Mouse (Mus musculus) embryonic facial prominence, embryonic 15.5 days (tissue): ENCODE measurements around the gene Hs6st1. TPM values are rescaled to one million over a fixed set of nuclear protein-coding genes. Genes with fewer than 3 reads are reported as not detected.
"Not testable (repeated sequence)": the region's sequence is repeated elsewhere in the genome, so short reads cannot be mapped to it uniquely, and the experiment has no call there.

Experiments
- ATAC-seq: fragments of 200-750 bp; cut with Nextera tagmentation; 2 replicates; pipeline ENCODE4 v1.8.0; 2017; ENCODE audit warnings: low read depth, moderate TSS enrichment; ENCODE audit not compliant: insufficient number of reproducible peaks, low FRiP score, low TSS enrichment
- H3K27ac ChIP-seq: fragments of 300-500 bp; sonication (generic); replicated peaks from 2 replicates; pipeline ENCODE4 v1.5.1; 2015; ENCODE audit warnings: mild to moderate bottlenecking, inconsistent platforms
- H3K27me3 ChIP-seq: fragments of 300-500 bp; sonication (generic); 2 replicates; pipeline ENCODE4 v1.6.1; 2015; ENCODE audit warnings: inconsistent platforms
- H3K36me3 ChIP-seq: fragments of 300-500 bp; sonication (generic); 2 replicates; pipeline ENCODE4 v1.6.1; 2015; ENCODE audit warnings: mild to moderate bottlenecking, inconsistent platforms
- H3K4me1 ChIP-seq: fragments of 300-500 bp; sonication (generic); 2 replicates; pipeline ENCODE4 v1.6.1; 2015; ENCODE audit warnings: inconsistent platforms
- H3K4me2 ChIP-seq: fragments of 300-500 bp; sonication (generic); replicated peaks from 2 replicates; pipeline ENCODE4 v1.6.1; 2015; ENCODE audit warnings: mild to moderate bottlenecking, inconsistent platforms
- H3K4me3 ChIP-seq: fragments of 300-500 bp; sonication (generic); replicated peaks from 2 replicates; pipeline ENCODE4 v1.5.1; 2015; ENCODE audit warnings: mild to moderate bottlenecking, inconsistent platforms
- H3K9ac ChIP-seq: fragments of 300-500 bp; sonication (generic); 2 replicates; pipeline ENCODE4 v1.6.1; 2015; ENCODE audit warnings: inconsistent platforms
- H3K9me3 ChIP-seq: fragments of 300-500 bp; sonication (generic); replicated peaks from 2 replicates; pipeline ENCODE4 v1.6.1; 2016; ENCODE audit warnings: inconsistent platforms
- WGBS: fragments of 180-500 bp; shearing (Covaris S2); methylation state at CpG from one replicate; pipeline ENCODE4 v1.1.7; 2015; 5-methylcytosine and 5-hydroxymethylcytosine counted together
- polyA plus RNA-seq: library from polyadenylated mRNA; unstranded; fragments of >200 nt; fragmentation: Nextera tagmentation; extraction: Ambion mirVana; gene quantifications from 2 replicates; pipeline ENCODE4 v1.2.1, GENCODE M21; 2015

Hs6st1 gene
- 8.3 and 11.2 TPM in 2 replicates for polyA plus RNA-seq

DNA sequence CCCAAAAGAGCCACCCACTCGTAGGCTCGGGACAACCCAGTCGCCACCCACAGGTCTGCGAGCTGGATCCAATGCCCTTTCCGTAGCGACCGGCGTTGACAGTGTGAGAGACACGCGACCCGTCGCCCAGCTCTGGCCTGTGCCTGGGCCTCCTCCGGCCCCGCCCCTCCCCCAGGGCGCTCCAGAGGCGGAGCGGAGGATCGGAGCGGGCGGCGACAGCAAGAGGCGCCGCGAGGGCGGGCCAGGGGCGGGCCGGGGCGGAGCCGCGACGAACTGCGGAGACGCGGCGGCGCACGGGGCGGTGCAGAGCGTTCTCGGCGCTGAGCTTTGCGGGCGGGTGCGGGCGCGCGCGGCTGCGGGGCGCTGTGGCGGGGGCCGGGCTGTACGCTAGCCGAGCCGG lies at the start of gene Hs6st1:
Gene Hs6st1, plus strand, starts transcription at position 325 of the 400 bp plus-strand sequence.
- peak within 1 kb of the TSS; percentile 93 for H3K4me2 ChIP-seq
- H3K9me3 ChIP-seq: no peaks in the 10 kb centered on the region
- peak; percentile 90 for ATAC-seq
- peak within 1 kb of the TSS; percentile 81 for H3K4me3 ChIP-seq
- WGBS: 0% methylated on average over 34 of the region's 55 CpGs
- peak within 1 kb of the TSS; percentile 68 for H3K27ac ChIP-seq
- peaks cover 64% of the 10 kb centered on the region for H3K4me1 ChIP-seq
- no peaks in the 10 kb centered on the region for H3K36me3 ChIP-seq
- no peaks in the 10 kb centered on the region for H3K27me3 ChIP-seq
- H3K9ac ChIP-seq: peak within 1 kb of the TSS; percentile 64

DNA sequence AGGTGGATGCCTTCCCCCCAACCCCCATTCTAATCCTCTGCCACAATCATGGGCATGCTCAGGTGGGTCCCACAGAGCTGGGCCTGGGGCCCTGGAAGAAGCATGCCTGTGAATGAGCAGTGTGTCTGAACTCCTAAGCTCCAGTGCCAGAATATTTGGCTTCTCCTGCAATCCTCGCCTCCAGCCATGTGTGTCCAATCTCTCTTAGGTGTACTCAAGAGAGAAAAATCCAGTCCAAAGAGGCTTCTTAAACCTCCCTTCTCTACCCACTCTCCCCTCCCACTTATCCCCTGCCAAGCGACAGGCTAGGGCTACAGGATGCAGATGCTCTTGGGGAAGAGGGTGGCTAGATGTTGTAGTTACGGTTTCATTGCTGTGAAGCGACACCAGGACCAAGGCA lies 49.6 kb upstream of the Hs6st1 start:
- H3K27ac ChIP-seq: no peak overlapping the region
- peaks cover 20% of the 10 kb centered on the region for H3K4me1 ChIP-seq
- no peaks in the 10 kb centered on the region for H3K27me3 ChIP-seq
- no peak overlapping the region for H3K4me3 ChIP-seq
- no peak overlapping the region for H3K9ac ChIP-seq
- no peak overlapping the region for H3K4me2 ChIP-seq
- H3K36me3 ChIP-seq: no peaks in the 10 kb centered on the region
- H3K9me3 ChIP-seq: no peaks in the 10 kb centered on the region
- 55% methylated on average over 4 of the region's 4 CpGs for WGBS
- ATAC-seq: no peak

DNA sequence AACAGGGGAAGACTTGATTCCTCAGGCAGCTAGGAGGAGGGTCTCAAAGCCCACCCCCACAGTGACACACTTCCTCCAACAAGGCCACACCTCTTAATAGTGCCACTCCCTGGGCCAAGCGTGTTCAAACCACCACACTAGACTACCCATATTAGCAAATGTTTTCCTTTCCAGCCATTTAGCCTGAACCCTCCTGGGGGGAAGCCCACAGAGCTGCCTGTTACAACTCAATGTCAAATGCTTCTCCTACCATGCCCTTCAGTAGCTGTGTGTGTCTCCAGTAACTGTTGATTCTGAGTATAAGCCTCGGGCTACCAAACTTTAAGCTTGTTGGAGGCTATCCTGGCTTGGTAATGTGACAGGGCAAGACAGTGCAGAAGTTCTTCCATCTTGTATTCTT lies 49.0 kb upstream of the Hs6st1 start:
- WGBS: 89% methylated on average over 2 of the region's 2 CpGs
- H3K4me2 ChIP-seq: no peak overlapping the region
- no peak overlapping the region for H3K9ac ChIP-seq
- H3K9me3 ChIP-seq: no peaks in the 10 kb centered on the region
- H3K4me3 ChIP-seq: no peak overlapping the region
- no peaks in the 10 kb centered on the region for H3K36me3 ChIP-seq
- no peak for ATAC-seq
- H3K27ac ChIP-seq: no peak overlapping the region
- H3K27me3 ChIP-seq: no peaks in the 10 kb centered on the region
- H3K4me1 ChIP-seq: peaks cover 20% of the 10 kb centered on the region

DNA sequence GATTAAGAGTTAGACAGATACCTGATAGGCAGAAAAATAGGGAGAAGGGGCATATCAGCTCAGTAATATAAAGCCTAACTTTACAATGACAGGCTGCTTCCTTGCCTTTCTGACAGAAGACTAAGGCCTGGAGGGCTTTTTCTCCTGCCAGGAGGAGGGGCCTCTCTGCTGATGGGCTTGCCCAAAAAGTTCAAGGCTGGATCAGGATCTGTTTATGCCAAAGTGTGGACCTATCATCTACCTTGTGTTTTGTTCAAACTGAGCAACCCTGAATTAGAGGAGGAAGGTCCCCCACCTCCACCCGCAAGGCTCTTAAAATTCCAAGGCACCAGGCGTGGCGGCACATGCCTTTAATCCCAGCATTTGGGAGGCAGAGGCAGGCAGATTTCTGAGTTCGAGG lies 47.9 kb upstream of the Hs6st1 start:
- Histone ChIP-seq H3K4me3 (no peak overlapping the region), H3K27me3 (no peaks in the 10 kb centered on the region), H3K27ac (no peak overlapping the region), H3K4me2 (no peak overlapping the region), H3K36me3 (no peaks in the 10 kb centered on the region), H3K9ac (no peak overlapping the region), H3K4me1 (peaks cover 20% of the 10 kb centered on the region), H3K9me3 (no peaks in the 10 kb centered on the region)
- no peak for ATAC-seq
- 95% methylated on average over 4 of the region's 4 CpGs for WGBS

DNA sequence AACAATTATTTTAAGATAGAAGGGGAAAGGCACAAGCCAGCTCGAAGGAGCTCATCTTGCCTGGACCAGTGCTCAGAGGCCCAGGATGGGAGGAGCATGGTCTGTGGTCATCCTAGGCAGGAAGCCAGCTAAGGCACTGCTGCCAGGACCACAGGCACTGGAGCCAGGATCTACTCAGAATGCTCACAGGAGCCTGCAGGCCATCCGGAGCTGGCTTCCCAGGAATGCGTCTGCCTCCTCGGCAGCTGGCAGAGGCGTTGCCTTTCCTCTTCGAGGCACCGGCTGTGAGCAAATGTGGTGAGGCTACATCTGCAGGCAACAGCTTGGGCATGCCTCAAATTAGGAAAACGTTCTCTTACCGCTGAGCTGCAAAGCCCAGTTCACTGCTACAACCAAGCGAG lies 37.8 kb upstream of the Hs6st1 start:
- Histone ChIP-seq H3K4me1 (peaks cover 16% of the 10 kb centered on the region), H3K4me2 (peak overlapping the region; percentile 36), H3K36me3 (no peaks in the 10 kb centered on the region), H3K9me3 (no peaks in the 10 kb centered on the region), H3K27me3 (no peaks in the 10 kb centered on the region), H3K9ac (no peak overlapping the region), H3K4me3 (no peak overlapping the region), H3K27ac (peak overlapping the region; percentile 85)
- ATAC-seq: peak; percentile 98
- 14% methylated on average over 10 of the region's 10 CpGs for WGBS

DNA sequence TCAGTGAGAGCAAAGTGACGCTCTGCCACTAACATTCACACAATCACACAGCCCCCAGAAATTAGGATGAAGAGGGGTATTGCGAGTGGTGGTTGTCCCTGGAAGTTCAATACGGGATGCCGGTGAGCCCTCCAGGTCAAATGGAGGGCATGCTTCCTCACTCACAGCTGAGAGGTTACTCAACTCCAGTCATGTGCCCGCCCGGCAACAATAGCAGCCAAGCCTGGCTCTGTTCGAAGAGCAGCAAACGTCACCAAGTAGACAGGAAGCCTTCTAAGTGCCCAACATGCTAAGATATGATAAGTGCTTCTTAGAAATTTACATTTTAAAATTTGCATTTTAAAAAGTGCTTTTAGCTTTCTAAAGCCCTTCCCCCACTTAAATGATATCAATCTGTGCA lies 29.4 kb upstream of the Hs6st1 start:
- Histone ChIP-seq H3K4me3 (no peak overlapping the region), H3K27ac (no peak overlapping the region), H3K36me3 (no peaks in the 10 kb centered on the region), H3K27me3 (no peaks in the 10 kb centered on the region), H3K9me3 (0 out of 2 replicates have a peak, but pooled peaks cover 6% of the 10 kb centered on the region), H3K4me2 (no peak overlapping the region), H3K4me1 (no peaks in the 10 kb centered on the region), H3K9ac (no peak overlapping the region)
- no peak for ATAC-seq
- WGBS: 91% methylated on average over 8 of the region's 8 CpGs

DNA sequence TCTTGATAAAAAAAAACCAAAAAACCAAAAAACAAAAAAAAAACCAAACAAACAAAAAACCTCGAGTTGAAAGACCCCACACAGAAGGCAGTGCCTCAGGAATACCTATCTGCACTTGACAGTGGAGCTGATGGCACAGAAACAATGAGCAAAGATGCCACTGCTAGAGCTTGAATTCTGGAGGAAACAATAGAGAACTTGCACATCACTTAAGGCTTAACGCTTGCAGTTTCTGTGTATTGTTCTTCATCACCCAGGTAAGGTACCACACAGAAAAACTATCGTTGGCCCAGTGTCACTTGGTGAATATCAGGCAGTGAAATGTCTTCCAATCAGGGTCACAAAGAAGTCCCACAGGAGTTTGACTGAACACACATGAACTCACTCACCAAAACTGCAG lies 26.1 kb upstream of the Hs6st1 start:
- no peaks in the 10 kb centered on the region for H3K4me1 ChIP-seq
- H3K4me2 ChIP-seq: no peak overlapping the region
- H3K9ac ChIP-seq: no peak overlapping the region
- no peaks in the 10 kb centered on the region for H3K36me3 ChIP-seq
- H3K4me3 ChIP-seq: no peak overlapping the region
- H3K27ac ChIP-seq: no peak overlapping the region
- ATAC-seq: no peak
- H3K9me3 ChIP-seq: 0 out of 2 replicates have a peak, but pooled peaks cover 6% of the 10 kb centered on the region
- WGBS: 77% methylated on average over 3 of the region's 3 CpGs
- H3K27me3 ChIP-seq: no peaks in the 10 kb centered on the region

DNA sequence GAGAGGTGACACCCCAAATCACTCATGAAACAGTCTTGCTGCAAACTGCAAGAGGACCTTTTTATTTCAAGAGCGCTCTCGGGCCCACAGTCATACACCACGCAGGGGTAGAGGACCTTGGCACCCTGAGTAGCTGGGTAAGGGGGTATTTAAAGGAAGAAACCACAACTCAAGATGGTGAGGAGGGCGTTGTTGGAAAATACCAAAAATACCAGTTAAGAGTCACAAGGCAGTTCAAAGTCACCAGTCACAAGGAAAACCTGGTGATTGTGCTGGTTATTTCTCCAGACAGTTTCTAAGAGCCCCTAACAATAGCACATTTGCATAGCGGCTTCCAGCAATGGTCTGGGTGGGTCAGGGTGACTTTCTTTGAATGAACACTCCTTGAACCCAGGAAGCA lies 24.4 kb upstream of the Hs6st1 start:
- not testable (repeated sequence) for H3K36me3 ChIP-seq, H3K9me3 ChIP-seq, H3K4me2 ChIP-seq, H3K27ac ChIP-seq, H3K4me3 ChIP-seq, ATAC-seq, H3K9ac ChIP-seq, H3K4me1 ChIP-seq, H3K27me3 ChIP-seq
- 97% methylated on average over 5 of the region's 5 CpGs for WGBS

DNA sequence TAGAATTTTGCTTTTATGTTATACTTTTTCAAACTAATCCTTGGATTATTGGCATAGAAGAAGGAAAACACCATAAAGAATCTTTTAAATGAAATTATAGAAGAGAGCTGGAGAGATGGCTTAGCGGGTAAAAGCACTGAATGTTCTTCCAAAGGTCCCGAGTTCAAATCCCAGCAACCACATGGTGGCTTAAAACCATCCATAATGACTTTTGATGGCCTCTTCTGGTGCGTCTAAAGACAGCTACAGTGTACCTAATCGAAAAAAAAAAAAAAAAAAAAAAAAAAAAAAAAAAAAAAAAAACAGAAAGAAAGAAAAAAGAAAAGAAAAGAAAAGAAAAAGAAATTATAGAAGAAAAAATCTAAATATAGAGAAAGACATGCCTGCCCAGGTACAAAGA lies 23.9 kb upstream of the Hs6st1 start:
- Histone ChIP-seq H3K9me3 (0 out of 2 replicates have a peak, but pooled peaks cover 6% of the 10 kb centered on the region), H3K27me3 (no peaks in the 10 kb centered on the region), H3K4me3 (no peak overlapping the region), H3K4me2 (no peak overlapping the region), H3K9ac (no peak overlapping the region), H3K27ac (no peak overlapping the region), H3K36me3 (no peaks in the 10 kb centered on the region), H3K4me1 (no peaks in the 10 kb centered on the region)
- ATAC-seq: no peak
- 86% methylated on average over 4 of the region's 4 CpGs for WGBS

DNA sequence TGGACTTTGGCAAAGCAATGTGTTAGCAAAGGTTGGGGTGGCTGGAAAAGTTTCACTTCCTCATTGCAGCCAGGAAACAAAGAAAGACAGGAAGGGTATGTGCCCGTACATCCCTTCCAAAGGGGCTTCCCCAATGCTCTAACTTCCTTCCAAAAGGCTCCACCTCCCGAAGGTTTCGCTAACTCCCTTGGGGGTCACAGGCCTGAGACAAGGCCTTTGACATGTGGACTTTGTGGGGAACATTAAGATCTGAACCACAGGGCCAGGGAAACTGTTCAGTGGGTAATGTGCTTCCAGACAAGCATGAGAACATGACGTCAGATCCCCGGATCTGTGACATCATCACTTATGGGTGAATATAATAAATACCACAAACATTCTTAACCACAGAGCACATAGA lies 15.5 kb upstream of the Hs6st1 start:
- H3K4me3 ChIP-seq: no peak overlapping the region
- no peaks in the 10 kb centered on the region for H3K27me3 ChIP-seq
- no peak overlapping the region for H3K27ac ChIP-seq
- no peaks in the 10 kb centered on the region for H3K36me3 ChIP-seq
- whole genome bisulfite sequencing: 89% methylated on average over 5 of the region's 5 CpGs
- H3K9ac ChIP-seq: no peak overlapping the region
- no peaks in the 10 kb centered on the region for H3K9me3 ChIP-seq
- ATAC-seq: no peak
- H3K4me2 ChIP-seq: no peak overlapping the region
- H3K4me1 ChIP-seq: no peaks in the 10 kb centered on the region

DNA sequence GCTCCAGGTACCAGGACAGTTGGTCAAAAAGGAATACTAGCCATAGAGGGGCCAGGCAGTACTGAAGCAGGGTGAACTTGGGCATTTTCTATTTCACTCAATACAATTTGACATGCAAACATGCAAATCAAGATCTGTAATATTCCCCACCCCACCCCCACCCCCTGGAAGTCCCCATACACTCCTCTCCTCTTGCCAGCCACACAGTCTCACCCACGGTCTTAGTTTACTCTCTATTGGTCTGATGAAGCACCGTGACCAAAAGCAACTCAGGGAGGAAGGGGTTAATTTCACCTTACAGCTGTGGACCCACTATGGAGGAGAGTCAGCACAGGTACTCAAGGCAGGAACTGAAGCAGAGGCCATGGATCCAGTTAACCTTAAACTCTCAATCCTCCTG lies 14.6 kb upstream of the Hs6st1 start:
- no peaks in the 10 kb centered on the region for H3K9me3 ChIP-seq
- H3K9ac ChIP-seq: no peak overlapping the region
- no peaks in the 10 kb centered on the region for H3K4me1 ChIP-seq
- H3K36me3 ChIP-seq: no peaks in the 10 kb centered on the region
- H3K27ac ChIP-seq: no peak overlapping the region
- H3K4me2 ChIP-seq: no peak overlapping the region
- ATAC-seq: no peak
- no peak overlapping the region for H3K4me3 ChIP-seq
- WGBS: 88% methylated on average over 2 of the region's 2 CpGs
- no peaks in the 10 kb centered on the region for H3K27me3 ChIP-seq

DNA sequence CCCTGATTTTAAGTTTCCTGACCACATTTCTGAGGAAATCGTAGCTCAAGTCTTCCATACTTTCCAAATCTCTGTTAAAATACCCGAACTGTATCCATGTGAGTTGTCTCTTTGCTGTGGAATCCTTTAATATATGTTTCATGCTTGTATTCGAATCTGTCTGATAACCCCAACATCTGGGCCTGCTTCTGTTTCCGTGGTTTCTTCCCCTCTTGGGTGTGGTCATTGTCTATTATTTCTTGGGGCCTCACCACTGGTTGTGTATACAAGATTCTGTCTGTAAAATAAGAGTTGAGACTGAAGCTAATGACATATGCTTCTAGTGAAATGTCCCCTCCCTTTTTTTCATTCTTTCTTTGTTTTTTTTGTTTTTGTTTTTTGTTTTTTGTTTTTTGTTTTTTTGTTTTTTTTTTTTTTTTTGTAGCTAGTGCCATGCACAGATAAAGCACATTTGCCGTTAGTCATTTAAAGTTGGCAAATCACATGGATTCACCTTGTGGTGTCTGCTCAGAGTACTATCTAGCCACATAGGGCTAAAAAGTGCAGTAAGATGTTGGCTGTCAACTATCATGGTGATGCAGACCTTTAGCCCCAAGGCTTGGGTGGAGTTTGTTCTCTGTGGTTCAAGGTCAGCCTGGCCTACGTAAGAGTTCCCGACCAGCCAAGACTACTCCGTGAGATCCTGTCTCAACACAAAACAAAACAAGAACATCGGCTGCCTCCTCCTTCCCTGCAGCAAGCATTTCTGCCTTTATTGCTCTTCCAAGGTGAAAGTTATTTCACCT lies 13.8 kb upstream of the Hs6st1 start:
- H3K36me3 ChIP-seq: no peaks in the 10 kb centered on the region
- ATAC-seq: no peak
- H3K4me1 ChIP-seq: 0 out of 2 replicates have a peak, but pooled peaks cover 2% of the 10 kb centered on the region
- no peak overlapping the region for H3K4me3 ChIP-seq
- no peak overlapping the region for H3K4me2 ChIP-seq
- H3K27ac ChIP-seq: no peak overlapping the region
- H3K9me3 ChIP-seq: no peaks in the 10 kb centered on the region
- no peak overlapping the region for H3K9ac ChIP-seq
- no peaks in the 10 kb centered on the region for H3K27me3 ChIP-seq
- WGBS: 75% methylated on average over 9 of the region's 9 CpGs
